Mouse (Mus musculus): ENCODE results near the gene Efcab11.

Efcab11 gene

DNA sequence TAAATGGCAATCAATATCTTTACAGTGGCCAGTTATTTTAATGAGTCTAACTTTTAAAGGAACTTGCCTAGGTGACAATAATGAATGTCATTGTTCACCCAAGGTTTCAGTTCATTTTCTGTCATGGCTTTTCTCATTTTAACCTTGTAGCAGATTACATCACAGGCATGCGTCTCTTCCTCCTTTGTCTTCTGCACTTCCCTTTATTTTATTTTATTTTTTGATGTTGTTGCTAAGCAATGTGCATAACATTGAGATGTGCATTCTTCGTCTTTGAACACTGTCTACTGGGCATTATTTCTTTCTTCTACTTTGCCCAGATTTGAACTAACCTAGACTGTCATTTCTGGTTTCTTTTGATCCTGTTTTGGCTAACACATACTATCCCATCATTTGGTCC, 88.3 kb downstream of the Efcab11 start:
- DNase-seq, result no peak

DNA sequence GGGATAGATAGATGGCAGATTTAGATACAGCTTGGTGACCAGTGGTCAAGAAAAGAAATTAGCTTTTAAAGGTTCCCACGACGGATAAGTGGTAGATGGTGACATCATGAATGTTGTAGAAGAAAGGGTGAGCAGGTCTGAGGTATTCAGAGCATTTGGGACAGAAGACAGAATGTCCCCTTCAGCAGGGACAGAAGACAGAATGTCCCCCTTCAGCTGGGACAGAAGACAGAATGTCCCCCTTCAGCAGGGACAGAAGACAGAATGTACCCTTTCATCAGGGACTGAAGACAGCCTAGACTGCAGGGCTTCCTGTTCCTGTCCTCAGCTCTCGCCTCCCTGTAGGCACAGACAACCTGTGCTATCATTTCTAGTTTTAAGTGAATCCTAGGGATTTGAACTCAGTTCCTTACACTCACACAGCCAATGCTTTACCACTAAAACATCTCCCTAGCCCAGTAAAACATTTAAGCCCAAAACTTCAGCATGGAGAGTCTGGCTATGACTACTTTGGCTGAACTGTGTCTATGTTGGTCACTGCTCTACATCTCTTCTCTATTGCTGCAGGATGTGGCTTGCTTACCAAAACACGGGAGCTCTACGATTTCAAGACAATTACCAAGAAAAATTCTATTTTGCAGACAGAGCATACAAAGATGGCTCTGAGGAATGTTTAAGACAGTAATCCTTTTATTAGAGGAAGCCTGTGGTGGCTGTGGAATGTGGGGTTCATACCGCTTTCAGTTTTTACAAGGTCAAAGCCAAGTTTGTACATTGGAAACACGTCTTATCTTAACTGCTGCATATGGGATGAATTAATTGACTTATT, 89.2 kb downstream of the Efcab11 start:
- DNase-seq, result peak; percentile 6

DNA sequence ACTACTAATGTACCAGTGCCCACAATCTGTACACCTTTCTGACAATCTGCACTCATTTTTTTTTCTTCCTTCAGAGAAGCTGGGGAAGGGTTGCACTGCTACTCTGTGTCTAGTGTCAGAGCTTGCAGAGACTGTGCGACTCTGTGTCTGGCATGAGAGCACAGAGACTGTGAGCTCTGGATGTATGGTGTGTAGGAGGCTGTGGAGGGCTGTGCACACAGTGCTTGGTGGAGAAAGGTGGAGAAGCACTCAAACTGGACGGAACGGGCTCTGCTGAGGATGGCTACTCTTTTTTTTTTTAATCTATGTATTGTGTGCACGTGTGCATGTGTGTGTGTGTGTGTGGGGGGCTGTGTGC, 90.1 kb downstream of the Efcab11 start:
- DNase-seq, result no peak

DNA sequence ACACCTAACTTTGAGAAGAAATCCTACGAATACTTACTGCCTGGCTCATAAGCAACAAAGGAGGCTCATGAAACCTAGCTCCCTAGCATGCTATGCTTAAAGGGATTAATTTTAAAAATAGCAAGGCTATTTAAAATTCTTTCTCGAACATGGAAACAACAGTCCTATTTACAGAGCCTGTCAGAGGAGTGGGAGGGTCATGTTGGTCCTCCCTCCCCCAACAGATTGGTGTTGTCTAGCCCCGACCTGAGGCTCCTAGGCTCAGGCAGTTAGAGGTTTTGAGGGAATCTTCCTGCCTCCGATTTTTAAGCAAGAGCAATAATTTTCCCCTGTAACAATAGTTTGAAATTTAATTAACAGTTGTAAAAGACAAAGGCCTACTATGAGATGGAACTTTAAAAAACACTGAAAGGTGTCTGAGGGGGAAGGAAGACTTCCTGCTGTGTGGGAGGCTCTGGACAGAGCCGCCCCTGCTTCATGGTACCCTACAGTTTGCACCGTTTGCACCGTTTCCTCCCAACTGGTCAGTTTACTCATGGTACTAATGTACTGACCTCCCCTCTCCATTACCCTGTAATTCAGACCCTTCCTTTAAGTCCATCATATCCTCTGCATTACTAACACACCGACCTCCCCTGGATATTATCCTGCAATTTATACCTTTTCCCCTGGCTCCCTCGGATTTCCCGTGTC, 90.6 kb downstream of the Efcab11 start:
- DNase-seq, result no peak

DNA sequence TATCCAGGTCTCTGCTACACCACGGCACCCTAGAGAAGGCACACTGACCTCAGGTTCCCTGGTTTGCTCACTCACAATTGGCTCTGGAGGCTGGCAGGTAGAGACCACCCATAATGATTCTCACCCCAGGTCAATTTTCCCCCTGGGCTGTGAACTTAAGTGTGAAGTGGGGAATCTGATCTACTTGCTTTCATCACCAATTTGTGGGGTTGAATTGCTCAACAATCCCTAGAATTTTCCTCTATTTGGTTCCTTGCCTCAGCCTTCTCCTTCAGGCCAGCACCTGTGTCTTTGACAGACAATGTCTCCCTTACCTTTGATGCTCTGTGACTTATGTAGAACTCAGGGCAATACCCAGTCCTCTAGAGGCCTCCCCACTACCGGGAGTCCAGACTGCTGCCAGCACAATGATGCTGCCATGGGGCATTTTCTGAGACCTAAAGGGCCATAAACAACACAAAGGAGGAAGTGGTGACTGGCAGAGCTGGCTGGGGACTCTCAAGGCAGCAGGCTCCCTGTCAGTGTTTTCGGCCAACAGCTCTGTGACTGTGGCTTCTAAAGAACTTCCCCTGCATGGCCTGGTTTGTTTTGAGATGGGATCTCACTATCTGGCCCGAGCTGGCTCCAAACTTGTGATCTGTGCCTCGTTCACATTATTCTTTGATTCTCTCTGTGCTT, 94.8 kb downstream of the Efcab11 start:
- peak; percentile 4 for DNase-seq

DNA sequence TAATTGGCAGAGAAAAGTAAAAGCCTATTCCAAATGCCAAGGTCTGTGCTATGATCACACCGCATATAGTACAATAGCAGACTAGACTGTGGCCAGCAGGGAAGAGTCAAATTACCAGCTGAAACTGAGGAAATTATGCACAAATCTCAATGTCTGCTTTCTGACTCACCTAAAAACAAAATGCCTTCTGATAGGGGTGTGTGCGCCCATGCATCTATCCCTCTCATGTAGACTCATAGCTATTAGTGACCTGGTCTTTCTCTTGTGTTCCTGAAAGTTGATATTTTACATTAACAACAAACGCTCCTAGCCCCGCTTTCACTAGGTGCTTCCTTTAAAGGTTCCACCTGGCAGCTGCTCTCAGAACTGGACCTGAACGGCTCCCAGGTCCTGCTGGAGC, 102.5 kb downstream of the Efcab11 start:
- DNase-seq, result no peak

DNA sequence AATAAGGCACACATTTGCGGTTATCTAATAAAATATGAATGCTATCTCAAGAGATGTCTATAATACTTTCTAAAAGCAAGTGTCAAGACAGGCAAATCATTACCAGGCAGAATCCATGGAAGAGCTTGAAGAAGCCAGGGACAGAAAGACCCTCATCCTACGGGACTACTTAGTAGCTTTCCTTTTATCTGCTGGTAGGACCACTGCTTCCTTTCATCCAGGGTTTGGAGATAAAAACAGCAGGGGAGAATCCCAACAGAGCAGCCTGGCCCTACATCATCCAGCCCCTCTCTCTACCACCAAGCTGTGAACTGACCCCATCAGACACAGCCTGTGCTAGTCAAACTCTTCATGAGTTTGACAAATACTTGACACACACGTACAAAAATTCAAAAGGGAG, 103.8 kb downstream of the Efcab11 start:
- no peak for DNase-seq

DNA sequence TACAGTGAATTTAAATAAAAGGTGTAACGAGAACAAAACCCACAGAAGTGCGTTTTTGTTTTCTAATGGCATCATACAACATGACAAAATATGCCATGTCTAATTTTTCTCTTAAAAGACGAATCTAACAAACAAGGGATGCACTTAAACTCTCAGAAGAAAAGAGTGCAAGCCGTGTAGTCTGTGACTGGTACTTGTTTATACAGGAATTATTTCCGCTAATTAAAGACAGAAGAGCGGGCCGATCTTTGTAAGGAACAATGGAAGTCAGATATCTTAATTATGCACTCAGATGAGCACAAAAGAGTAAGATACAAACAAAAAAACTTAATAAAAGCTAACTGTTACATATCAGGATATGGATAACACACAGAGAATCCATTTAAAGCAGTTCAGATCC, 104.3 kb downstream of the Efcab11 start:
- no peak for DNase-seq

DNA sequence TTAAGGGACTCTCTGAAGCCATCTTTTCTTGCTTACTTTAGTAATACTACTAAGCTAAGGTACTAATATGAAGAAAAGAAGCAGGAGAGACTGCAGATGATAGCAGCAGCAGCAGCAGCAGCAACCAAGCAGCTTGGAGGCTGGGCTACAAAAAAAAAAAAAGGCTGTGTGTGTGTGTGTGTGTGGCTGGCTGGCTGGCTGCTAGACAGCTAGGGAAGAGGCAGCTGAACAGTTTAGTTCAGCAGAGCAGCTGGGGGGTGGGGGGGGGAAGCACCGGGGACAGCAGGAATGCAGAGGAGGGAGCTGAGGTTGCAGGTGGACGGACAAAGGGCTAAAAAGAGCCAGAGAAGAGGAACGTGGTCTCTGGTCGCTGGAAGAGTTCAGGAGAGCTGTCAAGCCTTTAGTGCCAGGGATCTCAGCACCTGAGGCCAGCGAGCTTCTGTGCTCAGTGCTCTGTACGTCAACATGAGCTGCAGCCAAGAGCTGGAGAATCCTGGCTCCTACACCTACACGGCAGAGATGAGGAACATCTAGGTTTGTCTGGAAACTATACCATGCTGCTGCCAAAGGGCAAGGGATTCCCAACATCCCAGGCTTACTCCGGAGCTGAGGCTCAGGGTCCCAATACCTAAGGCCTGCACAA, 107.6 kb downstream of the Efcab11 start:
- no peak for DNase-seq

DNA sequence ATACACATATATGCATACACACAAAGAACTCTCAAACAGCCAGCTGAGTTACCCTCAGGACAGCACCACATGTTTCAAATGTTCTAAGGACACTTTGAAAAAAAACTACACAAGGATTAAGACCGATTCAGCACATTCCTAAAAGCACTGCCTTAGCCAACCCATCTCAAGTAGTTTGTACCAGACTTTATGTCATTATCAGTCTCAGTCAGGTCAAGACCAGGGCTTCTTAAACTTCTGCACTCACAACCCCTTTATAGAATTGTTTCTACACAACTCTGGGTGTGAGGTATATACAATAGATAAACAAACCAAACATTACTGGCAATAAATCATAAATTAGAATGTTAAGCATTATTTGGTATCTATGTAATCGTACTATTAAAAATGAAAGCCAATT, 109.4 kb downstream of the Efcab11 start:
- no peak for DNase-seq

DNA sequence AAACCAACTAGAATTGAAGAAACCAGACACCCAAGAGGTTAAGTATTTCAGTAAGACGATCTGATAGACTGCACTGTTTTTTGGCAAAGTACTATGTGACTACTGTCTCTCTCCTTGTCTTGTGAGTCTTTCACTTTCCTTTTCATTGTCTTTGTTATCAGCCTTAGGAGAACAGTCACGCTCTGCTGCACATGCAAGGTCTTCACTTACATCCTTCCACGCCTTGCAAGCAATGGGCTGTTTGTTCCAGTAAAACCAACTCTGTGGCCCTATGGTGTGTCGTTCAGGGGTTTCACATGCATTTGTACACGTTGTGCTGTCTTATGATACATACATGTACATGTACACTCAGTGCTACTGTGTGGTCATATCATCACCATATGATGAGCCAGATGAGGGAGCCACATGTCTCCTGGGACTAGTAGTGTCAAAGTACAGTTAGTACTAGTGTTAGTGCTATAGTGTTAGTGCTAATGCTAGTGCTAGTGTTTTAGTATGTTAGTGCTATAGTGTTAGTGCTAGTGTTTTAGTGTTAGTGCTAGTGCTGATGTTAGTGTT, 110.5 kb downstream of the Efcab11 start:
- peak; percentile 5 for DNase-seq

DNA sequence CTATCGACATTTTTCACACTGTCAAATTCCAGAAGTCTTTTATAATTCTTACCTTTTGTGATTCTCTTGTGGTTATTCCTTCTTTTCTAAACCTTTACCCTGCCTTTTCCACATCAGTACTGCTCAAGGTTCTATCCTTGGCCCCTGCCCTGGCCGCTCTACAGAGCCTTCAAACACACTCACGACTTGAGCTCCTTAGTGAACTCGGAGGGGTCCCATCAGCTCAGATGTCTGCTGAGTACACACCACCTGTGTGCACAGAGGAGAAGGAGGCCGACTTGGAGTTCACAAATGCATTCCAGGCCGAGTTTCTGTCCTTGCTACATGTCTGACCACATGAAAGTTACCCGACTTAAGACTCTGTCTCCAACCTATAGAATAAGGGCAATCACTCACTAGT, 113.2 kb downstream of the Efcab11 start:
- DNase-seq, result no peak

DNA sequence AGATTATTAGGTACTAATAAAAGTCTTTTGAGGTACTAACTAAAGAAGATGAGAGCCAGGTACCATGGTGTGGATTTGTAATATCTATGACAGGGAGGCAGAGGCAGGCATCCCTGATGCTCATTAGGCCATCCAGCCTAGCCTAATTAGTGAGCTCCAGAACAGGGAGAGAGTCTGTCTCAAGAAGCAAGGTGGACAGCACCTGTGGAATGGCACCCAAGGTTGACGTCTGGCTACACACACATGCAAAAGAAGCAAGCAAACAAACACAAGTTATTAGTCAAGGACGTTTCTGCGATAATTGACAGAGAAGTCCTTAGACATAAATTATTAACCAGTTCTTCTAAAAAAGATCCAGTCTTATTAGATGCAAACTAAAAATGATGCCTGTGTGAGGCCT, 114.6 kb downstream of the Efcab11 start:
- no peak for DNase-seq

DNA sequence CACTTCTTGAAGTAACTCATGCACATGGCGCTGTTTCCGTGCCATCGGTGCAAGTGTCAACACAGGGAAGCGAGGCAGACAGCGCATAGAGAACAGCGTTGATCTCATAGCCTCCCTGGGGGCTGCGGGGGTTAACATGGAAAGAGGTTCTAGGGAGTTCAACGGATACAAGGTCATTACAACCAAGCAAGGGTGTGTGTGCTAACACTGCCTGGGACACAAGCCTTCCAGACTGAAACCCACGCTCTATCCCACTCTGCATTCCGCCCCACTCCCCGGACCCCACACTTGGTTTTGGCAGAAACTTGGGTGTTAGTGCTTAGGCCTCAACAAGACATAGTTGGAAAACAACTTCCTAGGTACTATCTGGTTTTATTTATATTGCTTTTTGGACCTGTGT, 116.5 kb downstream of the Efcab11 start:
- no peak for DNase-seq

DNA sequence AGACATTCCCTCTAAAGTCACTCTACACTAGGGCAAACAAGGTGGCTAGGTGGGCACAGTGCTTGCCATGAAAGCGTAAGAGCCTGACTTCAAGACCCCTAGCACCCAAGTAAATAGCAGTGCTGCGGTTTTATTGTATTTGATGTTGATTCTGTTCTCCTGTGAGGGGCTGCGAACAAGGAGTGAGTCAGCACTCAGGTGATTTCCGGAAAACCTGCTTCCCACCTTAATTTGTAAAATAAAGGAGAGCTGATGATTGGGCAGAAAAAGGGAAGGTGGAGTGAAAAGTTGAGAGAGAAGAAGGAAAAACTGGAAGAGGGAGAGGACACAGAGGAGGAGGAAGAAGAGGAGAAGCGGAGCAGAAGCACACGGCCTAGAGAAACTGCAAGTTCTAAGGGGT, 118.3 kb downstream of the Efcab11 start:
- no peak for DNase-seq

DNA sequence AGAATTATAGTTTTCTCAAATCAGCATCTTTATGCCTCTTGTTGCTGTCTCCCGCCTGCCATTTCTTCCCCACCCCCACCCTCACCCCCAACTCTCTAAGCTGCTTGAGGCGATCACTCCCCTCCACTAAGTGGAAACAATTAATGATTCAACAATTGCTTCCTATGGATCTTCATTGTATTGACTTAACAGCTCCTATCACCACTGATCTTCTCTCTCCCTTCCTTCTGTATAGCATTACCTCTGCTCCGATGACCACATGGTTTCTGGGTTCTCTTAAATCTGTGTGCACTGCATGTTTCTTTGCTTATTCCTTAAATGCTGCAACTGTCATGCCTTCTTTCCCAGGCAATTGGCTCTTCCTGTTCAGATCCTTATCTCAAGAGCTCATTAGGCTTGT, 120.2 kb downstream of the Efcab11 start:
- DNase-seq, result no peak

DNA sequence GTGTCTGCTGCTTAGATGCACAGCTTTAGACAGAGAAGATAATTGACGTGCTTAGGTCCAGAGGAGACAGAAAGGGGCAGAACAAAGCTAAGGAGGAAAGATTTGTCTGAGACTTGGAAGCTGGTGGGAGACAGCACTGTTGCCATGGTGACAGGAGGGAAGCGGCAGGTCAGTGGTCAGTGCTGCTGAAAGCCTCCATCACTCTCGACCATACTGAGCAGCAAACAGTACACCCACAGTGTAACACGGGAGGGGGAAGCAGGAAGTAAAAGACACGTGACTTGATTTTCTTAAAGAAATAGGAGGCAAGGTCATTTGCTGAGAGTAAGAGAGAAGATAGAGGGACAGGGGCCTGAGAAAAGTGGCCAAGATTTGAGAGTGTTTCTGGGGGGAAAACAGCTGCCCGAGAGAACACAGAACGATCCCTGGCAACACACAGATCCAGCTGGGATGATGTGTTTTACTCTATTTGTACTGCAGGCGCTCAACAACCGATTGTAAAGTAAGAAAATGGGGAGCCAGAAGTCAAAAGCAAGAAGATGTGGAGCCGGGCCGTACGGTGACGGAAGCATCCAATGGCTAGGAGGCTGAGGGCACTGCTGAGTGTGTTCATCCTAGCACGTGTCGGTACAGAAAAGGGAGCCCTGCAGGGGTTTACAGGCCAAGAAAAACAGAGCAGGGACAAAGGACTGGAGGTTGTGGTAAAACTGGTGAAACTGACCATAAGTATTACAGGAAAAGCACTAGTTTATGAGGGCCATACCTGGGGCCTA, 126.3 kb downstream of the Efcab11 start:
- no peak for DNase-seq

DNA sequence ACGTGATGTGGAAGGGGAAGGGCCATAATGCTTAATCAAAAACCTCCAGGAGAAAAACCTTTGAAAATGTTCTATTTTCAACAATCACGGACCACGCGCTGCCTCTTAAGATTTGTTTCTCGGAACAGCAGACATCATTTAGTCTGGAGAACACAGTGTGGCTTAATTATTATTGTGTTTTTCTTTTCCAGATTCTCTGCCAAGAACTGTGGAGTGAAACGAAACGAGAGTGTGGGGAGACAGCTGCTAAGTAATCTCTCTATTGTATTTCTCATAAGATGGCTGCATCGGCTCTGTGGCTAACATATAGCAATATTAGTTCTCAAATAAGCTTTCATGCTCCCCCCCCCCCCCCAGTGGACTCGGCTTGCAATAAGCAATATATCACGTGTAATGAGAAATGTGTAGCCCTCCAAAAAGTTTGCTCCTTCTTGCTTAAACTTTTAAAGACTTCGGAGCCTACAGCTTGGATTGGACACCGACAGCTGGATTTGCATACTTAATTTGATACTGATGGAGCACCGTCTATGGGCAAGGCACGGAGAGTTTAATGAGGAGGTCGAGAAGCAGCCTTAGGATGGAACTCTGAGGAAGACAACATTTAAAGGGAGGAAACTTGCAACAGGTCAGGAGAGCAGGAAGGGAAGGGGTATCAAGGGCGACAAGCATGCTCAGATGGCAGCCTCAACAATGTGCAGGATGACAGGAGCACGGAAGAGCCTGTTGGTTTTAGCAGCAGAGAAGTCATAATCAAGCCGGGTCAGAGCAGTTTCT, 127.1 kb downstream of the Efcab11 start:
- DNase-seq, result no peak

DNA sequence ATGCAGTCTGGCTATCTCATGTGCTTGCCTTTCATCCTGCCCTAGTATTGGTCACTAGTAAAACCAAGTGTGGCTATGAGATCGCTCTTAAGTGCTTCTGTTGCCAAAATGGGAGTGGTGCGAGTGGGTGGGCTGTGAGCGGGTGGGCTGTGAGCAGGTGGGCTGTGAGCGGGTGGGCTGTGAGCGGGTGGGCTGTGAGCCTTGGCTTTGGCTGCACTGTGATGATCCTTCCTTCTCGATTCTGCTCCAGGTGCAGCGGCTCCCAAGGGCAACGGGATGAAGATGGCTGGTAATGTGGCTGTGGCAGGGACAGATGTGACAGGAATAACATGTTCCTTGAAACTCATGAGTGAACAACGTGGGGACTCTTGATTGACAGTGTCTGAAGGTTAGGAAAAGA, 128.0 kb downstream of the Efcab11 start:
- no peak for DNase-seq

DNA sequence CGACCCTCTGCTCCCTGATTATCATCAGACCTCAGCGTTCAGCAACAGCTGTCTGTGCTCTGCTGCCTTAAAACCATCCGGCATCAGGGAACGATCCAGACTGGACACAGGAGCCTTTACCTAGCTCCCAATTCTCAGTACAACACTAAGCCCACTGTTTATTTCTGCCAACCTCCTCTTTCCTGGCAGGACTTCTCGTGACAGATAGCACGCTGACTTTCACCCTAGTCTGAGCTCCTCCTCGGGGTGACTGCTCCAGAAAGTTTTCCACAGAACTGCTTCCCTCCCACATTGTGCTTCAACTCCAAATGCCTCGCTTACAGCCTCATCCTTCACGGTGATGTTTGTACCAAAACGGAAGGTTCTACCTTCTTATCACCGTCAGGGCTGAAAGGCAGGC, 131.3 kb downstream of the Efcab11 start:
- no peak for DNase-seq

DNA sequence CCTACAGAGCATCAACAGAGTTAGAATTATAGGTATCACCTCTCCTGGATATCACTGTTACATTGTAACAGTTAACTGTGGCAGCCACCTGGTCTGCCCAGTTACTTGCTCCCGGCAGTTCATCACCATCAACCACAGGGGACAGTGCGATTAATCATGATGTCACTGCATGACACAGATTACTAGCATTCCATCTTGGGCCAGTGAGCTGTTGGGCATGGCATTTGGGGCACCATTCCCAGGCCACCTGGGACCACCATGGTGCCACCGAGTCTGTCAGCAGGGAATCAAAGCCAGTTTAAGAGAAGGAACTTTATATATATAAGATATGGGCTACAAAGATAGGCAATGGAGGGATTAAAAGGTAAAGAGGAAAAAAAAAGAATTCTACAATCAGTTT, 134.8 kb downstream of the Efcab11 start:
- no peak for DNase-seq

DNA sequence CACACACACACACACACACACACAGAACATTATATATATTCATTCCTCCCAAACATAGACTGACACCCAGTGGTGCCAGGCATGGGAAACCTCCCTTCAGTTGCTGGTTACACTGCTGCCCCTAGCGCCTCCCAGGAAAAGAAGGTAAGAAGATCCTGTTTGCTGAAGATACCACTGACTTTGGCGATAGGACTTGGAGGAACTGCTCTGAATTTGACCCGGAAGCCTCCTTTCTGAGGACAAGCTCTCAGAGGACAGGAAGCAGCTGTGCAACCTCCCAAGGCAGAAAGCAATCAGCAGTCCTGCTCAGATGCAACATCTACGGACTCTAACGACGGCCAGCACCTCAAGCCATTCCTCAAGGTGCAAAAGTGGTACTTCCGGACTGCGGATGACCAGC, 142.6 kb downstream of the Efcab11 start:
- peak; percentile 41 for DNase-seq
